Mouse (Mus musculus) mouse trophoblast stem cell (cell line): ENCODE data around the gene Rbms1.

Experiments
- in situ Hi-C, 2 experiments: fragments of 300-500 bp; cut with MseI, MboI; formaldehyde crosslinking; loops; 2 replicates in 1 of 2; 3 replicates in 1 of 2; pipeline ENCODE4 v1.15.1; 2025

Gene Rbms1

DNA sequence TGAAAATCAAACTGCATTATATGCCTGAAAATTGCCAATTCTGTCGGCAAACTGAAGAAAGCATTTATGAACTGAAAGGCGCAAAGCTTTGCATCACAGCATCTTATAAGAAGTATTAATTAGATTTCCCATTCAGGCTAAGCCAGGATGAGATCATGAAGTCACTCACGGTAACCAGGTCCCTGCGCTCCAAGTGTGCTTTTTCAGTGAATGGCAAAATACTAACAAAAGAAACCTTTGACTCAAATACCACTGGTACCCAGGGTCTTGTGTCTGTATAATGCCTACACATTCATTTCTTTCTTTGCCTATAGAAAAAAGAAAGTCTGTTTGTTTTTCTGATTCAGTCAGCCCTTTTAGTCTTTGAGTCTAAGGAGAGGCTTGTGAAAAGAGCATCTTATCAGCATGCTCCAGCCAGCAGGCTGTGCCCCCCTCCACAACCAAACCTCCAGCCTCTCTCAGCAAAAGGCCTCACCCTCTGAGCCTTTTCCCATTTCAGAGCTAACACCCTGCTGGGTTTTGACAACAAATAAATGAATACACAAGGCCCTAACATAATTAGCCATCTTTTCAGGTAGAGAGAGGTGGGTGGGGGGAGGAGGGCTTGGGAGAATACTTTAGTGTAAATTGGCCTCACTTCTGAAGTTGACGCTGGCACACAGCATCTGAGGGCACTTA lies 83.7 kb downstream of the Rbms1 start:
- in situ Hi-C loops: no loop called here

DNA sequence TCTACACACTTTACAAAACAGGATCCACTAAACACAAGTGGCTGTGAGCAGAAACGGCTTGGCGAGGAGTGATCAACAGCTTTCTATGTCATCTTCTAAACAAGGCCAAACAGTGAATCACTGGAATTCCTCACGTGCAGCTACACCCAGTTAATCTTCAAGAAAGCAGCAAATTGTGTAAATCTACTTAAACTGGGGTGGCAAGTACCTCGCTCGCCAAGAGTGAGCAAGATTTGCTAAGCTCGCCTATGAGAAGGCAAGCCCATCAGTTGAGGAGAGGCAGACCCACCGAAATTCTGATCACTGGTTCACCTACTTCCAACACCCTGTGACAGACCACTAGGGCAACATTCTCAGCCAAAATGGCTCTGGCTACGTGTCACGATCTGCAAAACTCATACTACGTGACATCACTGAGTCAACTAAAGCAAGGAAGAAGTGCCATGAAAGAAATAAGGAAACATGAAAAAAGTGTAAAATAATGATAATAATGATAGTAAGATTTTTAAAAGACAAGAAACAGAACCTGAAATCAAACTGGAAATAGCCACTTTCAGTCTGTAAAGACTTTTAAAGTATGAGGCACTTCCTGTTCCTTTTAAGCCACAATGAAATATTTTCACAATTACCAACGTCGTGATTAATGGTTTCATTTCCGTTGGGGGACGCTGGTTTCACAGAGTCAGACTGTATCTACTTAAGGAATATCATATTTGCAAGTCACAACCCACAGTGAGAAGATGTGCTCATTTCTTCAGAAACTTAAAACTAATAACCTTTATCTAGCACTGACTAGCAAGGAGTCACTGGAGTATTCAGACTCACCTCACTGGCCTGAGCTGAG lies 85.2 kb downstream of the Rbms1 start:
- in situ Hi-C loops: no loop called here

DNA sequence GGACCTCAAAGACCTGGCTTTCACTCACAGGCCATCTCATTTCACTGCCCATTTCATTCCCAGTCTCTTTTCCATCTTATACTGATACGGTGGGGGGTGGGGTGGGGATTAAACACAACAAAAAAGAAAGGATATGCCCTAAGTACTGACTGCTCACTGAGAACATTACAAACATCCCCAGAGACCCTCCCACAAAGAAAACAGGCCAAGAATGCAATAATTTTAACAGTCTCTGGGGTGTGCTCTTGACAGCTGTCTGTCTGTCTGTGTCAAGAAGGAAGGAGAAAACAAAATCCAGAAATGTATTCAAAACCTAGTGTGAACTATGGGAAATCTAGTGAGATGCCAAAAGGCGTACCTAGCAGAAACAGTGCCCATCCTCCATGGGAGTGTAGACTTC lies 86.1 kb downstream of the Rbms1 start:
- in situ Hi-C loops: no loop called here

GRCm38 (mm10) chr2:60872095-60872811 lies 90.7 kb downstream of the Rbms1 start:
- in situ Hi-C loops: no loop called here

GRCm38 (mm10) chr2:60871001-60871400 lies 92.0 kb downstream of the Rbms1 start:
- in situ Hi-C loops: no loop called here

DNA sequence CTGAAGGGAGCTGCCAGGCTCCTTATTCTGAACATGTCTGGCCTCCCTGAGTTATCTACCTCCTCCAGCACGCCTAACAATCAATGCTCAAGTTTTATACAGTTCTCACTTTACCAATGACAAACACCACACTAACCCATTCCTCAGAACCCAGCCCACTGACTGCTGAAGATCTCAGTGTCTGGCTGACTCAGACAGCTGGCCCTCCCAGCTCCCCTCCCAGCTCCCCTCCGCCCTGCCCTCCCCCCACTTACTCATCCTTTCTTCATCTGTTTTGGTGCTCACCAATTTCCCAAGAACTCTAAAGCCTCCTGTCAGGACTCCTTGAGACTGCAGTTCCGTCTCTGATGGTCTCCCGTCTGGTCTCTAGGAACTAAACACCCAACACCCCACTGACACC lies 92.5 kb downstream of the Rbms1 start:
- in situ Hi-C loops: no loop called here

DNA sequence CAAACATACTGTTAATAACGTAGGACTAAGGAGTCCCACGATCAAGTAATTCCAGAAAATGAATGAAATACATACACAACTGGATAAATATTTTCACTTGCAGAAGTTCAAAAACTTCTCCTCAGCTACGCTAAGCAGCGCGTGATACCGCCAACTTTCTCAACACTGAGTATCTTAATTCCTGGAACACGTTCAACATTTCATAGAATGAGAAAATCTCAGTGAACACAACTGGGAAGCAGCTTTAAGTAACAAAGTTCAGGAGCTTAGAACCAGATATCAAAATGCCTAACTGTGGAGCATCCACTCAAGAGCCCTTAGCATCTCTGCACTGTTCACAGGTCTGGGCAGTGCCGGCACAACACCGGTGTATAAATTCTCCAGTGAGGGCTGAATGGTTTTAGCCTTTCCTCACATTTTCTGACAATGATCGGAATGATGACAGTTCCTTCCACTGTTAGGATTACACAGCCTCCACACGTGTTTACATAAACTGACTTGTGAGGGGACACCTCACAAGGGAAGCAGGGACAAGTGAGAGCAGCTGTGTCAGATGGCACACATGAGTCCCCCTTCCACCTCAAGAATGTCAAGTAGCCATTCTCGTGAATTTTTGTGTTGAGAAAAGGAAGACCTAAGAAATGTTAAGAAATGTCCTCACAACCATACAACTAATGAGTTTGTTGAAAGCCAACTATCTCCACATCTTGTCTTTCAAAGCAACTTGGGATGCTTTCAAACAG lies 93.8 kb downstream of the Rbms1 start:
- in situ Hi-C loops: no loop called here

DNA sequence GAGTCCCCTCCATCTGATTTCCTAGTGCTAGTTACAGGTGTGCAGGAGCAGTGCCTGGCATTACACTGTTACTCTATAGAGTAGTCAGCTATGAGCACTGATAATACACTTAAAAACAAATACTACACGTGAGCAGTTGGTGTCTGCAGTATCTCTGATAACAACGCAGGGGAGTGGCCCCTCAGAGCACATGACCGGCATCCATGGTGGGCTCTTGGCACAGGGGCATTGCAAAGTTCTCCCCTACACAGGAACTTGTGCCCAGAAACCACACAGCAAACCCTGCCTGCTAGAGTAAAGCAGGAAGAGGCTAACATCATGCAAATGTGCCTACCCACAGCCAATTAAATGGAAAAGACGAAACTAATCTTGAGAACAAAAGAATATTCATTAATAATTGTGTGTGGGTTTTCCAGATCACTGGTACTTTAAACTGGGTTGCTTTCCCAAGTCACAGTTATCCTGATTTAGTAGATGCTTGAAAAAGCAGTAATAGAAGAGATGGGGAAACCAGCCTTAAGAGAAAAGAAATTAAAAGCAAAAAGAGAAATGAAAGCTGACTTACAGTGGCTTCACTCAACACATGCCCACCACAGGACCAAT lies 94.8 kb downstream of the Rbms1 start:
- in situ Hi-C loops: no loop called here

DNA sequence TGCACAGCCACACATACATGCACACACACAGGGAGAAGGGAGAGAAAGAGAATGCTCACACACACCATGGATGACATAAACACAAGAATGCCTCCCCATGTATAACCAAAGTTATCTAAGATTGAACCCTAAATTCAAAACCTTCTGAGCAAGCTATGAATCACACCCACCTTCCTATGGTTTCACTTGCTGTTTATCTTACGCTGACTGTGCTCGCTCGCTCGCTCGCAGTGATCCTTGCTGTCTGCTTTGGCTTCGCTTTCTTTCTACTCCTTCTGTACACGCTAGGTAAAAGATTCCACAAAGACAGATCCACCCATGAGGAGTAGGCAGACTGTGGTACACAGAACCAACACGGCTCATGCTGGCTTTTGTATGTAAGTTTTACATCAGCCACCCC lies 95.7 kb downstream of the Rbms1 start:
- in situ Hi-C loops: no loop called here

GRCm38 (mm10) chr2:60865869-60866268 lies 97.1 kb downstream of the Rbms1 start:
- in situ Hi-C loops: no loop called here

DNA sequence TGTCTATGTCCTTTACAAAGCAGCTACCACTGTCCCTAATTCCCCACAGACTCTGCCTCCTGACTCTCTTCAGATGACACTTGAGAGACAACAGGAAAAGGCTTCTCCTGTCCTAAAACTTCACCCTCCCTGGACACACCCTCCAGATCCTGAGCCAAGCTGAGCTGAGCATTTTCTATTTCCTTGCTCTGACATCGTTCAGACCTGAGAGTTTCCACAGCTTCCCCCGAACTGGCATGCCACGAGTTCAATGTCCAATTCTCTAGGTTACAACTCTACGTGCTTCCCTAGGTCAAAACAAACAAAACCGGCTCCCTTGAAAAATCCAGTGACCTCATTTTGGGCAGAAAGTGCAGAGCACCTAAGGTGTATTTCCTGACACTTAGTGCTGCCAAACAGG lies 98.0 kb downstream of the Rbms1 start:
- in situ Hi-C loops: no loop called here

GRCm38 (mm10) chr2:60864256-60864795 lies 98.7 kb downstream of the Rbms1 start:
- in situ Hi-C loops: no loop called here

DNA sequence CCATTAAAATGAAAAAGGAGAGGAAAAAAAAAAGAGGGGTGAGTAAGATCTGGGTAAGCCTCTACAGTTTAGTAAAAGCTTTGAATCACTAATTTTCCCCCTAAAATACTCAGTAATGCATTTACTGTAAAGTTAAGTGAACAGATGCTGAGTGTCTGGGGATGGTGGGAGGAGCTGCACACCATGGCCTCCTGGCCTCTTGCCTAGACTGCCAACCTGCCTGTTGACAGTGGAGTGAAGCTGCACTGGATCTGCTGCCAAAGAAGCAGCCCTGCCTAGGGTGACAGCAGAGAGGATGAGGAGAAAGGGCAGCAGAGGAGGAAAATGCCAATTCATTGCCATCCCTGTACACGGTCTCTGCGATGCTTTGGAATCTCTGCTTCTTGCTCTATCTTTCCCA lies 99.2 kb downstream of the Rbms1 start:
- in situ Hi-C loops: no loop called here

DNA sequence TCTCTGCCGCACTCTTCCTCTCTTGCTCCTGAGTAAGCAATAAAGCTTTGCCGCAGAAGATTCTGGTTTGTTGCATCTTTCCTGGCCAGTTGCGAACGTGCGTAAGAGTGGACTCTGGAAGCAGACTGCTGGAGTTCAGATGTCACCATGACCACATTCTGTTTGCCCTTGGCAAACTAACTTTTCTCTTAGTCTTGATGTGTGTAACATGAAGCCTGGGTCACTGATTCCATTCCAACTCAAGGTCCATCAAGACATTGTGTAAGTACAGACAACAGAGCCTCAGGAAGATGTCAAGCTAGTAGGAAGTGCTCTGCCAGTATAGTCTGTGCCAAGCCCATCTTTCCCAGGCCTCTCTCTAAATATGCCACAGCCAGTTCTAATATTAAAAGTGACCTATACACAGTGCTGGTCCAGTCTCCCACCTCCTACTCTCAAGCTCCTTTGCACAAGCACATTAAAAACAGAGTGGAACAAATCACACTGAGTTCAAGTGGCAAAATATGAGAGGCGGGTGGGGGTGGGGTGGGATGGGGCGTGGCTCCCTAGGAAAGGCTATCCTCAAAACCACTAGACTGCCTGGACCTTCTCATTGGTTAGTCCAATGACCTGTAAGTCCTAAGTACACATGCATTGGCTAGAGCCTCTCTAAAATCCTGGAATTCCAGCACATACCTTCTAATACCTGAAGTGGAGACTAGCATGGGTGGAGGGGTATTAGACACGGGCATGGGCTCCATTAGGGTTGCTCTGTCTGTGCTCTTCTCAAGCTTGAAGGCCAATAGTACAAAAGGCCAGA lies 99.9 kb downstream of the Rbms1 start:
- in situ Hi-C loops: no loop called here

DNA sequence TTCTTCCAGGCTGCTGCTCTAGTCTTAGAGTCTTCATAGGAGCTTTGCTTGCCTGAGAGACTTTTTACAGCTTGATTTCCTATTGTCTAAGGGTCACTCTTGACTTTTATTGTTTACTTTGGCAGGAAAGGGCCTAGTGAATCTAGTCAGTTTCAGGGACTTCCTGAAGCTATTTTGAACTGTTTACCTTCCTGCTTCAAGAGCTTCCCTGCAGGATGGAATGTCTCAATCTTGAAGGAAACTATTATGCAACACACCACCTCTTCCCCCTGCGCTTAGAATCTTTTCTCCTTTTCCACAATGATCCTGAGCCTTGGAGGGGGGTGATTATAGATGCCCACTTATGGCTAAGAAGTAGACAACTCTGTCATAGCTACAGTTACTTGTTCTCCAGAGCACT lies 104.9 kb downstream of the Rbms1 start:
- in situ Hi-C loops: no loop called here

DNA sequence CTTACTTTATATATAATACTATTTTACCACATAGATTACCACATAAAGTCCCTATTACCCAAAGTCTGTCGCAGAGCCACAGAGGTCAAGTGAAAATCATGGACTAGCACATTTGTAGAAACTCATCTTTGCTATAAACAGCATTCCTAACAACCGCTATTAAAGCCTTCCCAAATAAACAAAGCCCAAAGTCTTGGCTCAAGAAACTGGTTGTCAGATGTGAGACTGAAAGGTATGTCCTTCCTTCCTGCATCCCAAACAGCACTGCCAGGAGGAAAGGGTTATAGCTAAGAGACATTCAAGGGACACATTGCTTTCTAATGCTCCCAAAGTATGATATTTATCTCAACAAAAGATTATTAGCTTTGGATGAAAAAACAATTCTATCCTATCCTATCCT lies 106.9 kb downstream of the Rbms1 start:
- in situ Hi-C loops: no loop called here

GRCm38 (mm10) chr2:60855006-60855405 lies 108.0 kb downstream of the Rbms1 start:
- in situ Hi-C loops: no loop called here

DNA sequence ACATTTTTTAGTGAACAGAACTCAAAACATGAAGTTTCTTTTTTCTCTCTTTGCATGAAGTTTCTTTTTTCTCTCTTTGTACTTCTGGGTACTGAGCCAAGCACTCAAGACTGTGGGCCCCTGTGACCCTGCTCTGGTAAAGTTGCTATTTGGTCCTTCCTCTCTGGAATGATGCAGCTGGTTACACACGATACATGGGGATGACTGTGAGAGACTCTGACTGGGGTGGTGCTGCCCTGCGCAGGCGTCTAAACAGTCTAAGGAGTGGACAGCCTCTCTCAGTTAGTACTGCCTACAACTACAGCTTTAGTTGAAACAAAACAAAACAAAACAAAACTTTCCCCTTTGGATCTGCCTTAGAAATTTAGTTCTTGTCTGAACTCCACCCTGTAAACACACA lies 111.1 kb downstream of the Rbms1 start:
- in situ Hi-C loops: no loop called here

DNA sequence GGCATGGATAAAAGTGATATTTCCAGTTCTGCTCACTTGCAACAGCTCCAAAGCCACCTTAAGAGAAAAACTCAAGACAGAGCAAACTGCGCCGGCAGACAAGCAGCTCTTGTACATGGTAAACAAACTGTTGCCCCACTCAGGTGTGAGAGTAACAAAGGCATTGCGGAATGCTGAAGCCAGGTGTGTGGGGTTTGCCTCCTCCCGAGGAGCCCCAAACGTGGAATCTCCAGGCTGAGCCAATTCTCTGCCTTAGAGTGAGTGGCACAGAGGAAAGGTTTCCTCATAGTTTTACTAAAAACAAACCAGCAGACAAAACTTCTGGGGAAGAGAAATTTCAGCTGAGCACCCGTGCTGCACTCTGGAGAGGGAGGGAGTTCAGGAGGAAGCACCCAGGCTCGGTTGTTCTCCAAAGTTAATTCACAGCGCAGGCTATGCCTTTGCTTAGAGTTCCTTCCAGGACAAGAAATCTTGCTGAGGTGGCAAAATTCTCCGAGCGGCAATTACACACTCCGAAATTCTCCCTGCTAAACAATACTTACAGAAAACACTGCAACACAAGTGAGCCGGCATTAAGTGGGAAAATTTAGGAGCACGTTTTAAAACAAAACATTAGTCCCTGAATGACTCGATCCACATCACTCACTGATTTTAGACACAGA lies 111.8 kb downstream of the Rbms1 start:
- in situ Hi-C loops: no loop called here

GRCm38 (mm10) chr2:60848478-60848877 lies 114.5 kb downstream of the Rbms1 start:
- in situ Hi-C loops: no loop called here
